Mouse (Mus musculus): Measurements from ENCODE around the gene Cd37.

GRCm38 (mm10) chr7:45234922-45235571, 3.9 kb downstream of the Cd37 start:
- TF ChIP-seq POLR2A (IDR thresholded peaks at IDR 0.05; ENCODE audit: low read depth, low read length) (no peak), CTCF (IDR thresholded peaks at IDR 0.05; ENCODE audit: extremely low read depth, insufficient read depth, insufficient read length, insufficient replicate concordance) (no peak)

Data from spleen, adult 2 months (tissue).